Mouse (Mus musculus) ES-E14 (cell line): Measurements from ENCODE around the gene Ghdc. TPM values are rescaled to one million over a fixed set of nuclear protein-coding genes. Genes with fewer than 3 reads are reported as not detected.

Source experiments
- DNase-seq: peaks from one replicate; pipeline ENCODE4 v3.0.0-alpha.2; 2013; ENCODE audit warnings: low read depth, low spot score
- H3K27ac ChIP-seq: 2 replicates; pipeline ENCODE4 v1.5.1; 2012; ENCODE audit warnings: low read depth, mild to moderate bottlenecking, low read length, moderate library complexity, mixed read lengths; ENCODE audit not compliant: poor library complexity, insufficient read depth, severe bottlenecking
- H3K36me3 ChIP-seq: 2 replicates; pipeline ENCODE4 v1.6.1; 2012; ENCODE audit warnings: mild to moderate bottlenecking, low read length, moderate library complexity, mixed read lengths; ENCODE audit not compliant: control insufficient read depth, poor library complexity, insufficient read depth, severe bottlenecking
- H3K4me1 ChIP-seq, 2 experiments: fragments of 150-350 bp in 1 of 2; sonication (generic) in 1 of 2; 2 replicates each; pipeline ENCODE4 v1.6.1; 2012; ENCODE audit warnings: low read length in 2 of 2, mild to moderate bottlenecking in 1 of 2, mixed read lengths in 1 of 2; ENCODE audit not compliant: control insufficient read depth in 2 of 2, insufficient read depth in 2 of 2, poor library complexity in 1 of 2
- H3K4me3 ChIP-seq, 2 experiments: fragments of 150-350 bp in 1 of 2; sonication (generic) in 1 of 2; 2 replicates each; pipeline ENCODE4 v1.5.1; 2012; ENCODE audit warnings: low read length in 2 of 2, low read depth in 1 of 2, mild to moderate bottlenecking in 1 of 2, mixed read lengths in 1 of 2; ENCODE audit not compliant: insufficient read depth in 1 of 2, poor library complexity in 1 of 2, severe bottlenecking in 1 of 2
- H3K9ac ChIP-seq: 2 replicates; pipeline ENCODE4 v1.6.1; 2012; ENCODE audit warnings: low read depth, mild to moderate bottlenecking, low read length, mixed read lengths; ENCODE audit not compliant: poor library complexity, insufficient read depth, severe bottlenecking
- H3K9me3 ChIP-seq: fragments of 150-350 bp; sonication (generic); 2 replicates; pipeline ENCODE4 v1.6.1; 2012; ENCODE audit warnings: low read depth, mild to moderate bottlenecking, low read length; ENCODE audit not compliant: control insufficient read depth, insufficient read depth
- CHD2 ChIP-seq: IDR thresholded peaks from 2 replicates; pipeline ENCODE4 v1.6.1; 2014; ENCODE audit warnings: mild to moderate bottlenecking, low read depth, low read length, inconsistent platforms
- HCFC1 ChIP-seq: IDR thresholded peaks from 2 replicates; pipeline ENCODE4 v1.6.1; 2012; ENCODE audit warnings: low read length, inconsistent platforms, borderline replicate concordance; ENCODE audit not compliant: insufficient read depth
- MAFK ChIP-seq: IDR thresholded peaks from 2 replicates; pipeline ENCODE4 v1.6.1; 2014; ENCODE audit warnings: mild to moderate bottlenecking, low read depth, low read length, inconsistent platforms; ENCODE audit not compliant: insufficient read depth
- ZC3H11A ChIP-seq: IDR thresholded peaks from 2 replicates; pipeline ENCODE4 v1.6.1; 2012; ENCODE audit warnings: low read depth, mild to moderate bottlenecking, inconsistent platforms, low read length, borderline replicate concordance
- ZNF384 ChIP-seq: IDR thresholded peaks from 2 replicates; pipeline ENCODE4 v1.6.1; 2012; ENCODE audit warnings: low read depth, low read length, inconsistent platforms
- in situ Hi-C, 2 experiments: fragments of 600-800 bp; cut with MboI; formaldehyde crosslinking; loops; one replicate each; pipeline ENCODE4 v1.15.1; 2025; ENCODE audit warnings: low sequenced_read_pairs in 2 of 2, inconsistent platforms in 1 of 2; ENCODE audit not compliant: unreplicated experiment in 2 of 2
- total RNA-seq: library from RNA; depleted of rRNA; stranded (reverse); fragments of 300-350 nt; gene quantifications from 2 replicates; pipeline ENCODE4 v1.2.3, GENCODE M21; 2012

Ghdc gene
- total RNA-seq, 1 experiment = 16.5 TPM

- no peak overlapping the region for H3K27ac ChIP-seq
- TF ChIP-seq CHD2 (no peak), ZNF384 (no peak), MAFK (no peak), ZC3H11A (no peak), HCFC1 (no peak)
- DNase-seq = no peak
- H3K9me3 ChIP-seq = no peaks in the 10 kb centered on the region
- no peaks in the 10 kb centered on the region for H3K36me3 ChIP-seq
- H3K4me3 ChIP-seq = peak overlapping the region in 1 of 2 experiments; percentile 41; a peak in 1 of 4 replicates
- in situ Hi-C loops = no loop called here
- H3K4me1 ChIP-seq = peaks cover 0 to 2% of the 10 kb centered on the region in 2 experiments; a peak in 1 of 4 replicates
- H3K9ac ChIP-seq = no peak overlapping the region
Measured at GRCm38 (mm10) chr11:100774261-100774660, 3.5 kb upstream of the Ghdc start.

DNA sequence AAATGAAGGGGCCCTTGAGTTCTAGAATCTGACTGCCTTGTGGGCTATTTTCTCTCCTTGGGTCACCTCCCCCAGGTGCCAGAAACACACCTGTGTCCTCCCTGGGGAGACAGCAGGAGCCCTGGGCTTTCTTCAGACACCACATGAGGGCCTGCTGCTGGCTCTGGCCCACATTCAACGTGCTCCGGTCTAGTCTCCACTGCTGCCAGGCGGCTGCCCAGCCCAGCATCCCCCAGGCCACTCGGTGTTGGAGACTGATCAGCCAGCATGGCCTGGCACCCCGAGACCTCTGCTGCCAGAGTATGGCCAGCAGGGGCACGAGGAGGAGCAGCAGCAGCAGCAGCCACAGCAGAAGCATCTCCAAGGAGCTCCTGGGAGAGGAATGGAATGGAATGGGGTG lies 777 bp downstream of the Ghdc start:
- no peak for DNase-seq
- in situ Hi-C loops = no loop called here
- Histone ChIP-seq H3K9ac (peak overlapping the region; percentile 35; the same call in 1 of the 2 replicates), H3K36me3 (no peaks in the 10 kb centered on the region), H3K9me3 (no peaks in the 10 kb centered on the region), H3K4me3 (peak overlapping the region; percentile 65 to 83), H3K4me1 (peaks cover 0 to 2% of the 10 kb centered on the region in 2 experiments; a peak in 1 of 4 replicates), H3K27ac (no peak overlapping the region)
- no peak for TF ChIP-seq ZNF384
- no peak for TF ChIP-seq ZC3H11A
- no peak for TF ChIP-seq CHD2
- no peak for TF ChIP-seq MAFK
- TF ChIP-seq HCFC1 = no peak

GRCm38 (mm10) chr11:100767871-100768270 lies 2.9 kb downstream of the Ghdc start:
- TF ChIP-seq MAFK (no peak), ZC3H11A (no peak), ZNF384 (no peak), HCFC1 (no peak), CHD2 (no peak)
- in situ Hi-C loops = no loop called here

GRCm38 (mm10) chr11:100766726-100767125 lies 4.0 kb downstream of the Ghdc start:
- DNase-seq = no peak

More at GRCm38 (mm10) chr11:100767871-100768270, 2.9 kb downstream of the Ghdc start:
- Histone ChIP-seq H3K9me3 (no peaks in the 10 kb centered on the region), H3K27ac (no peak overlapping the region), H3K4me3 (no peak overlapping the region), H3K36me3 (no peaks in the 10 kb centered on the region), H3K9ac (no peak overlapping the region), H3K4me1 (peaks cover 0 to 2% of the 10 kb centered on the region in 2 experiments; a peak in 1 of 4 replicates)
- DNase-seq = no peak

GRCm38 (mm10) chr11:100762831-100763230 lies 7.9 kb downstream of the Ghdc start, which contains the start of gene Hcrt:
Gene Hcrt, minus strand, starts transcription at chr11:100762931.
- in situ Hi-C loops = no loop called here
- H3K9me3 ChIP-seq = no peaks in the 10 kb centered on the region
- DNase-seq = no peak
- no peaks in the 10 kb centered on the region for H3K36me3 ChIP-seq
- H3K4me1 ChIP-seq = peaks cover 0 to 3% of the 10 kb centered on the region in 2 experiments; a peak in 2 of 4 replicates
- TF ChIP-seq ZNF384 = no peak
- no peak for TF ChIP-seq MAFK
- no peak for TF ChIP-seq CHD2
- no peak for TF ChIP-seq HCFC1
- no peak for TF ChIP-seq ZC3H11A
- peak within 1 kb of the TSS; percentile 60 to 66 for H3K4me3 ChIP-seq
- H3K9ac ChIP-seq = peak within 1 kb of the TSS; percentile 57
- no peak within 1 kb of the TSS for H3K27ac ChIP-seq

More at GRCm38 (mm10) chr11:100766726-100767125, 4.0 kb downstream of the Ghdc start:
- Histone ChIP-seq H3K9ac (no peak overlapping the region), H3K4me1 (peaks cover 0 to 2% of the 10 kb centered on the region in 2 experiments; a peak in 1 of 4 replicates), H3K27ac (no peak overlapping the region), H3K4me3 (no peak overlapping the region), H3K36me3 (no peaks in the 10 kb centered on the region), H3K9me3 (no peaks in the 10 kb centered on the region)
- in situ Hi-C loops = no loop called here
- TF ChIP-seq CHD2 (no peak), ZNF384 (no peak), HCFC1 (no peak), ZC3H11A (no peak)
